Mouse (Mus musculus) hindbrain, postnatal 0 days (tissue): ENCODE measurements at regions not wholly inside any gene's neighbourhood (a gene's known extent, or its start where the extent isn't known, plus 50 kb on each side); places are given as distances from the start of the nearest gene placed in this dataset.

Experiments
- ATAC-seq: fragments of 200-750 bp; cut with Nextera tagmentation; 2 replicates; pipeline ENCODE4 v1.8.0; 2017; ENCODE audit warnings: mild to moderate bottlenecking, moderate TSS enrichment, moderate library complexity
- DNase-seq: peaks from one replicate; pipeline ENCODE4 v3.0.0-alpha.2; 2015; ENCODE audit warnings: low spot score
- H3K27ac ChIP-seq: fragments of 300-500 bp; sonication (generic); 2 replicates; pipeline ENCODE4 v1.5.1; 2014; ENCODE audit warnings: mild to moderate bottlenecking
- H3K27me3 ChIP-seq: fragments of 300-500 bp; sonication (generic); 2 replicates; pipeline ENCODE4 v1.6.1; 2014; ENCODE audit warnings: low read length, mixed read lengths; ENCODE audit not compliant: insufficient read depth
- H3K36me3 ChIP-seq: fragments of 300-500 bp; sonication (generic); 2 replicates; pipeline ENCODE4 v1.6.1; 2014; ENCODE audit warnings: low read length, mixed read lengths; ENCODE audit not compliant: insufficient read depth
- H3K4me1 ChIP-seq: fragments of 300-500 bp; sonication (generic); 2 replicates; pipeline ENCODE4 v1.6.1; 2014; ENCODE audit warnings: antibody characterized with exemption, low read length, mixed read lengths; ENCODE audit not compliant: insufficient read depth
- H3K4me2 ChIP-seq: fragments of 300-500 bp; sonication (generic); 2 replicates; pipeline ENCODE4 v1.6.1; 2014; ENCODE audit warnings: low read depth, mild to moderate bottlenecking, low read length, moderate library complexity, mixed read lengths
- H3K4me3 ChIP-seq: fragments of 300-500 bp; sonication (generic); 2 replicates; pipeline ENCODE4 v1.5.1; 2014; ENCODE audit warnings: low read length
- H3K9ac ChIP-seq: fragments of 300-500 bp; sonication (generic); replicated peaks from 2 replicates; pipeline ENCODE4 v1.6.1; 2014; ENCODE audit warnings: mild to moderate bottlenecking, low read length, moderate library complexity, mixed read lengths
- H3K9me3 ChIP-seq: fragments of 300-500 bp; sonication (generic); 2 replicates; pipeline ENCODE4 v1.6.1; 2016; ENCODE audit warnings: low read length, mixed read lengths
- CTCF ChIP-seq: IDR thresholded peaks from 2 replicates; pipeline ENCODE4 v1.5.1; 2016; ENCODE audit warnings: antibody characterized with exemption, control low read depth, low read depth
- WGBS: fragments of 180-500 bp; shearing (Covaris S2); extraction: QIAGEN DNeasy Blood & Tissue Kit; methylation state at CpG from one replicate; pipeline ENCODE4 v1.1.7; 2014; 5-methylcytosine and 5-hydroxymethylcytosine counted together

DNA sequence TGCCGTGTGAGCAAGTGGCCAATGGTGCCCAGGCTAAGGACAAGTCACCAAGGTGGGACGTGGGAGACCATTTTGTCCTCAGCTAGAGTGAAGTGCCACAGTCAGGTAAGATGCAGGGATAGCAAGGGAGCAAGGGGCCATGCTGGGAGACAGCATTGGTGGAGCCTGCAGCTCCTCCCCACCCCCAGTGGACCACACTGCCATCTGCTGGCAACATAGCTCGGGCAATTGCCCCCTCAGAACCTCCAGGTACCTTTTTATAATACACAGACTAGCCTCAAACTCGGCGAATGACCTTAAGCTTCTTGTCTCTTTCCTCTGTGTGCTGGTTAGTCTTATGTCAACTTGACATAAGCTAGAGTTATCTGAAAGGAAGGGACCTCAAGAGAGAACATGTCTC is 293.4 kb downstream of the Fut8 start:
- Histone ChIP-seq H3K36me3 (no peaks in the 10 kb centered on the region), H3K4me1 (peaks cover 3% of the 10 kb centered on the region; the same call in 1 of the 2 replicates), H3K27ac (no peak overlapping the region), H3K27me3 (no peaks in the 10 kb centered on the region), H3K4me2 (no peak overlapping the region), H3K4me3 (no peak overlapping the region), H3K9me3 (no peaks in the 10 kb centered on the region), H3K9ac (no peak overlapping the region)
- WGBS: 88% methylated on average over 5 of the region's 5 CpGs
- ATAC-seq (no peak), DNase-seq (no peak)
- TF ChIP-seq CTCF: peak; percentile 38; the same call in 1 of the 2 replicates

- Histone ChIP-seq H3K4me2 (no peak overlapping the region), H3K4me3 (no peak overlapping the region), H3K36me3 (no peaks in the 10 kb centered on the region), H3K9ac (no peak overlapping the region), H3K9me3 (no peaks in the 10 kb centered on the region), H3K4me1 (peaks cover 3% of the 10 kb centered on the region; the same call in 1 of the 2 replicates), H3K27me3 (no peaks in the 10 kb centered on the region), H3K27ac (no peak overlapping the region)
- ATAC-seq: no peak
- no peak for TF ChIP-seq CTCF
- DNase-seq: no peak
- WGBS: 81% methylated on average over 8 of the region's 8 CpGs
Measured at GRCm38 (mm10) chr12:77532547-77532946, 294.6 kb downstream of the Fut8 start.

DNA sequence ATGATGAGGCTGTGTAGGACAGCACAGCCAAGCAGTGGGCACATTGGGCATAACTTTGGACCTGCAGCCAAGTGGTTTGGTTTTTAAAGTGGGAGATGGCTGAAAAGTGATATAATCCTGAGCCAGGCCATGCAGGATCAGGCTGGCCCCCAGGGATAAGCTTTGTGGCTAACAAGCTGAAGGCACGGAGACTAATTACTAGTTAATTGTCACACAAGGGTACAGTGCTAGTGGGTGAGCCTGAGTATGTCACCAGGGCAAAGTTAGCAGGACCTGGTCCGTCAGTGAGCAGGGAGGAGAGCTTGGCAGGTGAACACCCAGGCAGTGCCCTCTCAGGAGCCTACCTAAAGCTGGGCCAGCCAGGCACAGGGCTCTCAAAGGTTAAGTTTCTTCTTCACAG is 295.7 kb downstream of the Fut8 start:
- peaks cover 3% of the 10 kb centered on the region; the same call in 1 of the 2 replicates for H3K4me1 ChIP-seq
- no peak overlapping the region for H3K4me2 ChIP-seq
- no peaks in the 10 kb centered on the region for H3K27me3 ChIP-seq
- DNase-seq: no peak
- H3K9me3 ChIP-seq: no peaks in the 10 kb centered on the region
- H3K27ac ChIP-seq: no peak overlapping the region
- WGBS: 68% methylated on average over 2 of the region's 2 CpGs
- no peak for ATAC-seq
- no peak overlapping the region for H3K9ac ChIP-seq
- H3K36me3 ChIP-seq: no peaks in the 10 kb centered on the region
- TF ChIP-seq CTCF: no peak
- H3K4me3 ChIP-seq: no peak overlapping the region

- WGBS: 74% methylated on average over 3 of the region's 3 CpGs
- DNase-seq (no peak), ATAC-seq (no peak)
- H3K27ac ChIP-seq: no peak overlapping the region
- no peaks in the 10 kb centered on the region for H3K27me3 ChIP-seq
- H3K36me3 ChIP-seq: no peaks in the 10 kb centered on the region
- no peak overlapping the region for H3K4me3 ChIP-seq
- H3K4me1 ChIP-seq: peaks cover 3% of the 10 kb centered on the region; the same call in 1 of the 2 replicates
- H3K9ac ChIP-seq: no peak overlapping the region
- TF ChIP-seq CTCF: no peak
- H3K4me2 ChIP-seq: no peak overlapping the region
- no peaks in the 10 kb centered on the region for H3K9me3 ChIP-seq
Measured at GRCm38 (mm10) chr12:77534079-77534478, 296.2 kb downstream of the Fut8 start.

DNA sequence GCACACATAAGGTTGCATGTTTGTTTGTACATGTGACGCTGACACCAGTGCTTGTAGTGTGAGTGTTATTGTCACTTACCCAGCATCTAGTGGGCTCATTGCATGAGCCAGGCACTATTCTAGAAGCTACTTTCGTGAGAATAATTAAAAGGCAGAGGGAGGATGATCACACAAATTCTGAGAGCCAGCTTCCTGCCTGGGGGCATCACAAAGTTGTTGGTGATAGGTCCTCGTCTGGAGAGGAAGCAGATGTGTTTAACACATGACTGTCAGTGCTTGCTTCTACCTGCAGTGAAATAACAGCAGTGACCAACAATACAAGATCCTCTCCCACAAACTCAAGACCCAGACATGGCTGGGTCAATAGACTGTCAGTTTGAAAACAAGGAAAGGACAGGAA is 297.2 kb downstream of the Fut8 start:
- no peak overlapping the region for H3K4me2 ChIP-seq
- TF ChIP-seq CTCF: no peak
- H3K4me3 ChIP-seq: no peak overlapping the region
- no peak overlapping the region for H3K9ac ChIP-seq
- no peak overlapping the region for H3K27ac ChIP-seq
- DNase-seq (no peak), ATAC-seq (no peak)
- no peaks in the 10 kb centered on the region for H3K36me3 ChIP-seq
- WGBS: 59% methylated on average over 3 of the region's 3 CpGs
- no peaks in the 10 kb centered on the region for H3K27me3 ChIP-seq
- no peaks in the 10 kb centered on the region for H3K4me1 ChIP-seq
- no peaks in the 10 kb centered on the region for H3K9me3 ChIP-seq

GRCm38 (mm10) chr12:77537139-77537848 is 299.4 kb downstream of the Fut8 start:
- TF ChIP-seq CTCF: no peak
- H3K4me1 ChIP-seq: no peaks in the 10 kb centered on the region
- no peaks in the 10 kb centered on the region for H3K9me3 ChIP-seq
- H3K4me2 ChIP-seq: no peak overlapping the region
- H3K27me3 ChIP-seq: no peaks in the 10 kb centered on the region
- DNase-seq: no peak
- no peaks in the 10 kb centered on the region for H3K36me3 ChIP-seq
- H3K4me3 ChIP-seq: no peak overlapping the region
- no peak overlapping the region for H3K9ac ChIP-seq
- WGBS: 69% methylated on average over 8 of the region's 8 CpGs
- no peak overlapping the region for H3K27ac ChIP-seq
- ATAC-seq: no peak

DNA sequence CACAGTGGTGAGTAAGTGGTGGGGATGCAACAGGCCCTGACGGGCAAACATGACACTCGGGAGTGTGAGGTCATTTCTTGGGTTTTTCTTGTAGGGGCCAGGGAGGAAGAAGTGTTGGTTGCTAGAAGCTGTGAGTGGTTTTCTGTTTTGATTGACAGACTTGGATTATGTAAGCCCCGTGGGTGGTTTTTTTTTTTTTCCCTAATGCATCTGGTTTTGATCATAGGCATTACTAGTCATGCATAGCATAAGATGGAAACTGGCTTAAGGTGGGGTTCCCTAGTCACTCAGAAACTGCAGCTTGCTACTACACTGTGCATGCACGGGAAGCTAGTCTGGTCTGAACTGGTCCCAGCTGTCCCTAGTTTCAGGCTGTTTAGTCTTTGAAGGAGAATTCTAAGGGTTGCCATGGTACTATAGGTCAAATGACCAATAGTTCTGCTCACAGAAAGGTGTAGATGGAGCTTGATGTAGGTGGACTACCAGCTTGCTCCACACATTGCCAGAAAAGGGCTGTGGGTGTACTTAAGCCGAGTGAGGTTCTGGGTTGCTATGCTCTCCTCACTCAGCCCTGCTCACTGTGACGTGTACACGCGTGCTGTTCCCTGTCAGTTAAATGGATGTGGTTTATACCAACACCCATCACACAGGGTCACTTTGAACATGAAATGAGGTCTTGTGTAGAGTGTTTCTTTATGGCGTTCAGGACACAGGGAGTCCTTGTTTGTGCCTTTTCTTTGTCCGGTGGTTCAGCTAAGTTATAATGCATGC is 301.9 kb downstream of the Fut8 start:
- H3K4me3 ChIP-seq: no peak overlapping the region
- no peak overlapping the region for H3K27ac ChIP-seq
- ATAC-seq (no peak), DNase-seq (no peak)
- no peak overlapping the region for H3K9ac ChIP-seq
- H3K4me1 ChIP-seq: no peaks in the 10 kb centered on the region
- no peaks in the 10 kb centered on the region for H3K9me3 ChIP-seq
- H3K27me3 ChIP-seq: no peaks in the 10 kb centered on the region
- H3K4me2 ChIP-seq: no peak overlapping the region
- TF ChIP-seq CTCF: no peak
- no peaks in the 10 kb centered on the region for H3K36me3 ChIP-seq
- 82% methylated on average over 10 of the region's 10 CpGs for WGBS
